Mouse (Mus musculus): ENCODE results near the gene Agfg1.

Agfg1 gene

DNA sequence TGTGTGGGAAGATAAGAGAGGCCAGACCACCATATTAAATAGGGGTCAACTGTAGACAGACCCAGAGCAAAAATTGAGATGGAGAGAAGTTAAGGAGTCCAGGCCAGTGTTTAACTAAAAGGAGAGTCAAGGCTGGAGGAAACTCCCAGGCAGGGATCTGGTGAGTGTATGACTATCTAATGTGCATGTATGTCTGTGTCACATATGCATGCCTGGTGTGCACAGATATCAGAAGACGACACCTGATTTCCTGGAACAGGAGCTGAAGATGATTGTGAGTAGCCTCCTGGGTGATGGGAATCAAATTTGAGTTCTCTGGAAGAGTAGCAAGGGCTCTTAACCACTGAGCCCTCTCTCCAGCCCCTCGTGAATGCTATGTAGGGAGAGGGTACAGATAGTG lies 14.0 kb upstream of the Agfg1 start:
- WGBS: 93% methylated on average over 2 of the region's 2 CpGs

- WGBS: 90% methylated on average over 7 of the region's 7 CpGs
These were observed 13.5 kb upstream of the Agfg1 start for GRCm38 (mm10) chr1:82825783-82826182.

DNA sequence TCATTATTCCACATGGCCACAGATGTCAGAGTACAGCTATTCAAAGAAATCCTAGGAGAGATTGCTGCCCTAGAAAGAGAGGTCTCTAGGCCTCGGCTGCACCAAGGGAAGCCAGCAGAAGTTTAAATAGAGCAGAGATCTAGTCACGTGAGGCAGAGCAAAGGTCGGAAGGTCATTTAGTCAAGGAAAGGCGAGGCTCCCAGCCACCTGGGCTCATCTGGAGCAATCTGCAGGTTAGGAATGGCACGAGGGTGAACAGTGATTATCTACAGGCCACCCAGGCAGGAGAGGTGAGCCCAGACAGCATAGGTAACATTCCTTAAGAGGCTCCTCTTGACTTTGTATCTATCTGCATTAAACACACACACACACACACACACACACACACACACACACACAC lies 12.4 kb upstream of the Agfg1 start:
- WGBS: 72% methylated on average over 5 of the region's 5 CpGs

DNA sequence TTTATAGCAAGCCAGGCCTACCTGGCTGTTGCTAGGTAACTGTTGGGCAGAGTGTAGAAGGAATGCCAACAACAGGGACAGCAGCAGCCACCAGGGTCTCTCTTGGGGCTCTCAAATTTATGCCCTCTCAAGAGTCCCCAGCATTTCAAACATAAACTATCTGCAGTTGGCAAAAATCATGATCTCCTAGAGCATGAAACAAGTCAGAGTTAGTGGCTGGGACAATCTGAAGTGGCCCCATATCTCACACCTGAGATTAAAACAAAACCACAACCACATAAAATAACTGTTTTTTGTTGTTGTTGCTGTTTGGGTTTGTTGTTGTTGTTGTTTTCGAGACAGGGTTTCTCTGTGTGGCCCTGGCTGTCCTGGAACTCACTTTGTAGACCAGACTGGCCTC lies 8.5 kb upstream of the Agfg1 start:
- 97% methylated on average over 1 of the region's 1 CpGs for WGBS

DNA sequence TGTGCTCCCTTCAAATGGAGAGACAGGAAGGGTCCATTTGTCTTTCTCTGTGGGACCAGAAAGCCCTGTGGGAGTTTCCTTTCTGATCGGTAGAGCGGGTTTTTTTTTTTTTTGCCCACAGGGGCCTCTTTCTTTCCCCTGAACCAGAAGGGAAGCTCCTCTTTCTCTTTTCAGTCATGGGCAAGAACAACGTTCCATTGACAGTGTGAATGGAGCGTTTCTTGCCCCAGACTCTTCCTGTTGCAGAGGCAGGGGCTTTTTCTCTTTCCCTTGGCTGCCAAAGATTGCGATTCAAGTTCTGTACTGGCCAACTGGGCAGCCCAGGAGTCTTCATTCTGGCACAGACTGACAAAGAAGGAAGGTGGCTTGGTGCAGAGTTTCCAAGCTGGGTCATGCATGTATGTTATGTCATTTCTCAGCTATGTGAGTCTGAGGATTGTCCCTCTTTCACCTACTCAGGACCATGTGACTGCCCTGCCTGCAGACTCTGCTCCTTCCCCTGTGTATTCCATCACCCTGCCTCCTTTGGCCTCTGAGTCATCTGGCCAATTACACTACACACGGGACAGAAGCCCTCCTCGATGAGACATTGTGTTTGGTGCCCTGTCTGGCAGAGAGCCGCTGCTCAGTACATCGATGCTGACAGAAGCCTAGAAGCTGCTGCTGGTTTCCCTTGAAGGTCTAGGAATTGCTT lies 7.6 kb upstream of the Agfg1 start:
- 56% methylated on average over 9 of the region's 9 CpGs for WGBS

DNA sequence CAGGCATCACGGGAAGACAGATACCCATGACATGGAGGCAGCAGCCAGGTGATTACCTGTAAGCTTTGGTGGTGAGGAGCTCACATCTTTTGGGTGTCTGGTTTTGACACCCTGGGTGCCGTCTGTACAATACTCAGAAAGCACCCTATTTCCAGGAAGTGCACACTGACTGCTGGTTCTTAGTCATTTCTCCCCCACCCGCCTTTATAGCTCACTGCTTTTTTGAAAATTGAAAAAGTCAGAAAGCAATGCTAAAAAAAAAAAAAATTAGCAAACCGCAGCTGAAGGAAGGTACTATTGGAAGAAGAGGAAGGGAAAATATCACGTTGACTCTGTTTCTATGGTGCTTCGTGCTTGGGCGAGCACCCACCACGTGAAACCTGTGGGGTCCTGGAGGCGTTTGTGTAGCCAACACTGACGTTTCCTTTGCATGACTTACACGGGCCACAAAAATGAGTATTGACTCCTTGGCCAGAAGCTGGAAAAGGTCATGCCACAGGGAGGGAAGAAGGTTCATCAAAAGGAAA lies 6.7 kb upstream of the Agfg1 start:
- 65% methylated on average over 11 of the region's 11 CpGs for WGBS

- 100% methylated on average over 2 of the region's 2 CpGs for WGBS
These were observed 5.8 kb upstream of the Agfg1 start for GRCm38 (mm10) chr1:82833501-82833900.

GRCm38 (mm10) chr1:82834572-82834971 lies 4.7 kb upstream of the Agfg1 start:
- 83% methylated on average over 8 of the region's 8 CpGs for WGBS

DNA sequence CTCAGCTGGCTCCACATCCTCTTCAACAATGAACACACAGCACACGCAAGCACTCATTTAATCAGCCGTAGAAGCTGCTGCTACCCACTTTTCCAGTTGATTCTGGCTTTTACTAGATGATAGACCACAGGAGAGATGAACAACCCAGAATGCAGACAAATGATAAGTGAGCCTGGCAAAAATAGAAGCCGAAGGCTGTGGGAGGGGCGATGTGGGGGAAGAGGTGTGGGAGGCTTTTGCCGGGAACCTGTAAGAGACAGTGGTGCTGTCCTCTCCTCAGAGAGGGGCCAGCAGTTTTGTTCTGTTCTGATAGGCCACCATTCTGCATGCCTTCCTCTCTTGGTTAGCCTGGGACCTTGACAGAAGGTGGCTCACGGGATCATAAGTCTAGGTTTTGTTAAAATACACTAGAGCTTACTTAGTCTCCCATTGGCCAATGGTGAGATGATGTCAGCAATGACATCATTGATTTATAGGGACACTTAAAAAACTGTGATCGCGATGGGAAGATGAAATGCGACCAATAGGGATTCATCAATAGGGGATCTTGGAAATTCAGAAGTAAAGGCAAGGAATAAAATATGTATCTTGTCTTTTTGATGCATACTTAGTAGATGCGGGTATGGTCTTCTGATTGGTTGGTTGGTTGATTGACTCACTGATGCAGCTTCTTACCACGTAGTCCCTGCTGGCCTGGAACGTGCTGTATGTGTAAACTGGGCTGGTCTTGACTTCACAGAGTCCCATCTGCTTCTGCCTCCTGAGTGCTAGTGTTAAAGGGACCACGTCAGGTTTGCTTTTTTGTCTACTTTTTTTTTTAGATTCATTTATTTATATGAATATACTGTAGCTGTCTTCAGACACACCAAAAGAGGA lies 2.7 kb upstream of the Agfg1 start:
- 62% methylated on average over 13 of the region's 13 CpGs for whole genome bisulfite sequencing

DNA sequence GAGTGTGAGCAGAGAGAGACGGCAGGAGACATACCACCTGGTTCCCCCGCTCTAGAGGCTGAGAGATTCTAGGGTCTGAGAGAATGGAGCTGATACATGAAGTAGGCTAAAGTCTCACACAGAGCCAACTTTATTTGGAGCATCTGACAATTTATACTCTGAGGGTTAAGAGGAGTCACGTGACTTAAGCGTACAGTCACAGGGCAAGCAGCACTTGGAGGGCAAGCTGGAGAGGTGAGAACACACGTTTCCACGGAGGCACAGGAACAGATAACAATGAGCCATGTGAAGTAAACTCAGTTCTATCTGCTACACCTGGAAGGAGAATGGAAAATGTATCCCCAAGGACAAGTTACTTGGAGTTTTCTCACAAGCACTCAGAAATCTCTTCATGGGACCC lies 1.7 kb upstream of the Agfg1 start:
- 89% methylated on average over 6 of the region's 6 CpGs for WGBS

- 26% methylated on average over 18 of the region's 18 CpGs for WGBS
These were observed 601 bp upstream of the Agfg1 start for GRCm38 (mm10) chr1:82838469-82839295.

DNA sequence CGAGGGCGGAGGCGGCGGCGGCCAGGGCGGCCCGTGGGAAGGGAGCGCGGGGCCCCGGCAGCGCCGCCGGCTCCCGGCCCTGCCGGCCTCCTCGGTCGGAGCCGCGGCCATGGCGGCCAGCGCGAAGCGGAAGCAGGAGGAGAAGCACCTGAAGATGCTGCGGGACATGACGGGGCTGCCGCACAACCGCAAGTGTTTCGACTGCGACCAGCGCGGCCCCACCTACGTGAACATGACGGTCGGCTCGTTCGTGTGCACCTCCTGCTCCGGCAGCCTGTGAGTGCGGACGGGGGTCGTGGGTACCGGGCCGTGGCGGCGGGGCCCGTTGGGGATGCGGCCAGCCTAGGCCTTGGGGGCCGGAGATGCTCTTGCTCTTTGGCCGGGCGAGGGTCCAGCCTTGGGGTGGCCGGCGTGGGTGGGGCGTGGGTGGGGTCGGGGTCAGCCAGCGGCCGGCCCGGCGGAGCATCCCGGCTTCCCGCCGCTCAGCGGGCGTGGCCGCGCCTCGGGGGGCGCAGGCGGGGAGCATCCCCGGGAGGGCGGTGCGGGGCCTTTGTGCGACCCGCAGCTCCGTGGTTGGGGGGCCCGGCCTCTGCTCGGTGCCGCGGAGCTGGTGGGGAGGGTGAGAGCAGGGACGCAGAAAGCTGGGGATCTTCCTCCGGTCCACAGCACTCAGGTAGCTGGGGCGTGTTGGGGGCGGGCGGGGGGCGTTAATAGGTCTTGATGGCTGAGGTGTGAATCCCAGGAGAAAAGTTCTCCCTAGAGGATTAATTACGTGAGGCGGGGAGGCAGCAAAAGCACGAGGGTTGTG lies 535 bp downstream of the Agfg1 start:
- WGBS: under 1% methylated on average over 85 of the region's 86 CpGs

GRCm38 (mm10) chr1:82855729-82856128 lies 16.4 kb downstream of the Agfg1 start:
- 81% methylated on average over 5 of the region's 5 CpGs for WGBS

GRCm38 (mm10) chr1:82860391-82860790 lies 21.1 kb downstream of the Agfg1 start:
- 91% methylated on average over 4 of the region's 4 CpGs for WGBS

- WGBS: 73% methylated on average over 3 of the region's 3 CpGs
These were observed 30.9 kb downstream of the Agfg1 start for GRCm38 (mm10) chr1:82870202-82870601.

GRCm38 (mm10) chr1:82879172-82879571 lies 39.9 kb downstream of the Agfg1 start:
- 51% methylated on average over 2 of the region's 2 CpGs for WGBS

DNA sequence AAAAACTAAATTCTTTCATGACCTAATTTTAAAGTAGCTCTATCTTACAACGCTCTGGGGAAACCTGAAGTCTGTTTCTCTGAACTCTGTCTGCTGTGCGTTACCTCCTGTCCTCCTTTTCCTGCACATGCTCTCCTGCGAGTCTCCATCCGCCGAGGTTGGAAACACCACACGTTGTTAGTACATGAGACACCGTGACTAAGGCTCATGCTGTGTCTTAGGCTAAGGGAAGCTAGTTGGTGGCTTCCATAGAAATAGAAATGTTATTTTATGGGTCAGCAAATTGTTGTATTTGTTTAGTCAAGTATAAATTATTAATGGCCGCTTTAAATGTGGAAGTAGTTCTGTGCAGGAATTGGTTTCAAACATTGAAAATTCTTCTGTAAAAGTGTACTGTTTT lies 40.9 kb downstream of the Agfg1 start:
- WGBS: 51% methylated on average over 8 of the region's 8 CpGs

- 80% methylated on average over 7 of the region's 7 CpGs for WGBS
These were observed 54.0 kb downstream of the Agfg1 start for GRCm38 (mm10) chr1:82893269-82893668.

- 65% methylated on average over 1 of the region's 1 CpGs for WGBS
These were observed 61.3 kb downstream of the Agfg1 start for GRCm38 (mm10) chr1:82900567-82900966.

GRCm38 (mm10) chr1:82901201-82901600 lies 61.9 kb downstream of the Agfg1 start:
- 94% methylated on average over 3 of the region's 3 CpGs for WGBS

- 51% methylated on average over 3 of the region's 3 CpGs for WGBS
These were observed 66.6 kb downstream of the Agfg1 start for GRCm38 (mm10) chr1:82905886-82906285.
